Mouse (Mus musculus) gastrocnemius, postnatal 10 days (tissue): ENCODE data around the gene Tcf3. TPM values are rescaled to one million over a fixed set of nuclear protein-coding genes. Genes with fewer than 3 reads are reported as not detected.

ENCODE experiments used
- DNase-seq: peaks from one replicate; pipeline ENCODE4 v3.0.0; 2021; ENCODE audit warnings: mixed read lengths
- long read RNA-seq, 2 experiments: library from polyadenylated mRNA; stranded (forward); transcript quantifications; one replicate each; pipeline ENCODE4 v2.0.0; 2021
- total RNA-seq, 2 experiments: library from RNA; stranded (reverse); gene quantifications; 2 replicates each; pipeline ENCODE4 v1.2.3; 2021

Gene Tcf3
- 10 to 100 TPM; 33.0 to 43.2 TPM for total RNA-seq
- long read RNA-seq, experiment 1, transcript Tcf3-207 (19 exons, 2,920 nt), result minor isoform, 14 of 179 reads
- long read RNA-seq, experiment 1, transcript Tcf3-202 (19 exons, 2,829 nt), result major isoform, 29 of 179 reads
- long read RNA-seq, experiment 1, transcript Tcf3-209 (19 exons, 2,950 nt), result minor isoform, 26 of 179 reads
- long read RNA-seq, experiment 1, transcript Tcf3-208 (19 exons, 2,946 nt), result minor isoform, 18 of 179 reads
- long read RNA-seq, experiment 1, partial matches to known transcripts, result 18 of 179 reads
- long read RNA-seq, experiment 1, other reads (novel, unspliced or antisense), result 43 of 179 reads
- long read RNA-seq, experiment 2, transcript Tcf3-207 (19 exons, 2,920 nt), result minor isoform, 10 of 119 reads
- long read RNA-seq, experiment 2, transcript Tcf3-202 (19 exons, 2,829 nt), result major isoform, 22 of 119 reads
- long read RNA-seq, experiment 2, transcript Tcf3-201 (19 exons, 2,842 nt), result minor isoform, 8 of 119 reads
- long read RNA-seq, experiment 2, transcript Tcf3-208 (19 exons, 2,946 nt), result minor isoform, 8 of 119 reads
- long read RNA-seq, experiment 2, partial matches to known transcripts, result 26 of 119 reads
- long read RNA-seq, experiment 2, other reads (novel, unspliced or antisense), result 24 of 119 reads

DNA sequence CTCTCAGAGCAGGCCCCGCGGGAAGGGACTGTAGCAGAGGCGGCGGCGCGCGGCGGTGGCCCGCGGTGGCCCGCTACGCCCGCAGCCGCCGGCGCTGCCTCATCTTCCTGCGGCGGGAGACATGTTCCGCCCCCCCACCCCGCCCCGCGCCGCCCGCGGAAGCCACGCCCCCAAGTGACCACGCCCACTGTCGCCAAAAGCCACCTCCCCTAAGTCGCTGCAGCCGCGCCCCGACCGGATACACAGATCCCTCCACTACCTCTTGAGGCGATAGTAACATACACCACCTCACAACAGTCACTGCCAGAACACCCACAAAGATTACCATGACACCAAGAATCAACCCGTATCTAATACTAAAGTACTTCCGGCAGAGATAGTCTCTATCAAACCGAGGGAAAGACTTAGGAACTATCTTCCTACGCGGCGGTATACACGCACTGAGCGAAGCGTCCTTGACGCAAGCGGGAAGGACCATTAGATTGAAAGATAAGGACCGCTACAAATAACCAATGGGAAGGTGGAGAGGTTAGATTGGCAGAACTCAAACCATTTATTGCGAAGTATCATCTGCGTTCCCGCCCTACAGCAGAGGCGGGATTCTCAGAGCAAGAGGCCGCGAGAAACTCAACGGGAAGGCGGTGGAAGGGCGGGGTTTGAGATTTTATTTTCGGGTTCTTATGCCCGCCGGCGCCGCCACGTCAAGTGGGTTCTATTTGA, at the start of gene Tcf3:
Gene Tcf3 (minus strand): TSS at position 135 of the 720 bp plus-strand sequence.
- peak; percentile 97 for DNase-seq

DNA sequence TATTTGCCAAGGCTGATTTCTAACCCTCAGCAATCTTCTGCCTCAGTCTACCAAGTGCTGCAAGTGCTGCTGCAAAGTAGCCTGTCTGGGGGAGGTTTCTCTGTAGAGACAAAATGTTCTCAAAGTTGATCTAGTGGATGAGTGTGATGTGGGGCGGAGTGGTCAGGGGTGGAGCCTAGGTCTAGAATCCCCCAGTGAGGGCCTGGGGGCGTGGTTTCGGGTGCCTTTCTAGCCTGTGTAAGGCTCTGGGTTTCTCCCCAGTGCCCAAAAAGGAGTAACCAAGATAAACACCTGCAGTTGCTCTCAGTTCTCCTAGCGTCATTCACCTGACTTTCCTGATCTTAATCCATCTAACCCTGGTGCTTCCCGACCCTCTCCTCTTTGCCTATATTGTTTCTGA, 47.6 kb upstream of the Tcf3 start:
- DNase-seq, result no peak

DNA sequence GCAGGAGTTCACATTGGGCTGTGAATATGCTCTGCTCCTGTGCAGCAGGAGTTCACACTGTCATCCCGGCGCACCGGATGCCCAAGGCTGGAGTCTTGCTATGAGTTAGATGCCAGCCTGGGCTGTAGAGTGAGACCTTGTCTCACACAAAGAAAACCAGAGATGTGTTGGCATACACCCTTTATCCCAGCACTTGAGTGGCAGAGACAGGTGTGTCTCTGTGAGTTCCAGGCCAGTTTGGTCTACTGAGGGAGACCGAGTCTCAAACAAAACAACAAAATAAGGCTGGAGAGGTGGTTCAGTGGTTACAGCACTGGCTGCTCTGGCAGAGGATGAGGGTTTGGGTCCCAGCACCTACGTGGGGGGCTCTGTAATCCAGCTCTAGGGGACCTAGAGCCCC, 45.1 kb upstream of the Tcf3 start:
- DNase-seq, result no peak

DNA sequence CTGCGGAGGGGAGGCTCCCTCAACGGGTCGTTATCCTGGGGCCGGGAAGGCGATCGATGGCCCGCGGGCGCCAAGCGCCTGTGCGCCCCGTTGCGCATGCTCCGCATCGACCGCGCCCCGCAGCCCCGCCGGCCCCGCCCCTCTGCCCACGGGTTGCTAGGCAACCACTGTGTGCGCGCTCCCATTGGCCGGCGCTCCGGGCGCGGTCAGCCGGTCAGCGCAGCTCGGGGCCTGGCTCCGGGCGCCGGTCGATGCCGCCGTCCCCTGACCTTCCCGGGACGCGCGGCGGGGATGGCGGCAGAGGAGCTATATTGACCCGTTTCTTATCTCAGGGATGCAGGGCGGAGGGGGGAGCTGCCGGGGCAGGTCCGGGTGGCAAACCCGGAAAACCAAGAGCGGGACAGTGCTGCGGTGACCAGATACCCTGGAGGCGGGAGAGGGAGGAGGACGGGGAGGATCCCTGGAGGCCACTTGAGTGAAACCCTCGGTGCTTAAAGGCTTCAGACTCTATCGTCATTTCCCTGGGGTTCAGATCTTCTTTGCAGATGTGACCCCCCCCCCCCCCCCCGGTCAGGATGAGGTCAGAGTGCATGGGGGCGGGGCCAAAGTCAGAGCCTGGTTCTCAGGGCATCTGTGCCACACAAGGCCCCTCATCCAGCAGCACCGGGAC, 42.0 kb upstream of the Tcf3 start:
- peak; percentile 92 for DNase-seq

DNA sequence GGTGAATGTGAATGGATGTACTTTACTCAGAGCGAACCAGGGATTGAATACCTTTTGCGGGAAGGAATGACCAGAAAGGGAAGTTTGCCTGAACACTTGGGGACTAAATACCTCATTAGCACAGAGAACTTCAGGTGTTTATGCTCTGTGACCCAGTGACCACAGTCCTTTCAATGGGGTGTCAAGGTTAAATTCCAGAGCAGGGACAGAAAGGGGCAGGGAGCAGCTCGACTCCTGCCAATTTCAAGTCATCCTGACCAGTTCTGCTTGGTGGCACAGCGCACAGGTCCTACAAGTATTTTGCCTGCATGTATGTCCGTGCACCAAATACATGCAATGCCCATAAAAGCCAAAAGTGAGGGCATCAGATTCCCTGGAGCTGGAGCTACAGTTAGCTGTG, 31.6 kb upstream of the Tcf3 start:
- no peak for DNase-seq

DNA sequence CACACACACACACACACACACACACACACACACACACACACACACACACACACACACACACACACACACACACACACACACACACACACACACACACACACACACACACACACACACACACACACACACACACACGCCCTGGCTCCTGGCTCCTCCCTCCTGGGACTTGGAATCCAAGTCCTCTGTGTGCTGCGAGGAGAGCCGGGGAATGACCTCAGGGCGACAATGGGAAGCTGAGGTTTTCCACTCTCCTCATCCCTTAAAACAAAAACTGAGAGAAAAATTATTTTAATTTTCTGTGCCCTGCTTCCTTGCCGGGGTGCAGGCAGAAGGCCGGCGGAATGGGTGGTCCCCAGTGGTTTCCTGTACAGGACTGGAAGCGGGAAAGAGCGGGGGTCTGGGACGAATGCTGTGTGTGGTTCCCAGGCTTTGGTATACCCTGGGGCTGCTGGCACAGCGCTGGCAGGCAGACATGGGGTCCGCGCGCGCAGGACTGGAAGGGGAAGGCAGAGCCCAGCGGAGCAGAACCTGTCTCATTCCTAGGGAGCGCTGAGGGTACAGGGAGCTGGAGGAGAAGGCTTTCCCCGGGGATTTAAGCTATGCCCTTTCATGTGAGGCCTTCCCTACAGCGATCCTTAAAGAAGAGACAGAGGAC, 31.1 kb upstream of the Tcf3 start:
- DNase-seq, result no peak

DNA sequence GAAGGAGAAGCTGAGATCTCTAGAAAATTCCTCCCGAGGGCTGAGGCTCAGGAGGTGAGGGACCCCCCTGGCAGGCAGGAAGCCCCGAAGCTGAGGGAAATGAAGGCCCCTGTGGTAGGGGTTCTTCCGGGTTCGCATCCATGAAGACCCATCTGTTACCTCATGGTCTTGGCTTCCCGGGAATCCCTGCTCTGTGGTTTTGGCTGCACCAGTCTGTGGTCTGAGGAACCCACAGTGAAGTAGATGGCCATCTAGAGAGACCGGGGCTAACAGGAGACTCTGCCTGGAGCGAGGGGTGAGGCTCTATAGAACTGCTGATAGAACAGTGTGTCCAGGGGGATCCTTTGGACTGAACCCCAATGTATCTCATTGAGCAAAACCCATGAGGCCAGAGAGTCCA, 27.9 kb upstream of the Tcf3 start:
- no peak for DNase-seq

DNA sequence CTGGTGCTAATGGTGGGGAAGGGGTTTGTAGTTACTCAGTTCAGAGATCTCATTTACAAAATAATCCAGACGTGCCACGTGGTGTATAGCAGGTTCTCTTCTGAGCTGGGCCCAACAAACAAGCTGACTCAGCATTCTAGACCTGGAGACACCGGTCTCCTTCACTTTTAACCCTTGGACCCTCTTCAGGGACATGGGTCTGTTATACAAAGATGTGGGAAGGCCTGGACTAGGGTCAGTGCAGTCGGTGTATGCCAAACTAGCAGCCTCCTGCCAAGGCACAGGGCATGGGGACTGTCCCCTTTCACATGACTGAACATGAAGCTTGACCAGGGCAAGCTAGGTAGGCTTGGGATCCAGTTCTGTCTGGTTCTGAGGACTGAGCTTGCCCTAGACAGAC, 26.9 kb upstream of the Tcf3 start:
- no peak for DNase-seq

DNA sequence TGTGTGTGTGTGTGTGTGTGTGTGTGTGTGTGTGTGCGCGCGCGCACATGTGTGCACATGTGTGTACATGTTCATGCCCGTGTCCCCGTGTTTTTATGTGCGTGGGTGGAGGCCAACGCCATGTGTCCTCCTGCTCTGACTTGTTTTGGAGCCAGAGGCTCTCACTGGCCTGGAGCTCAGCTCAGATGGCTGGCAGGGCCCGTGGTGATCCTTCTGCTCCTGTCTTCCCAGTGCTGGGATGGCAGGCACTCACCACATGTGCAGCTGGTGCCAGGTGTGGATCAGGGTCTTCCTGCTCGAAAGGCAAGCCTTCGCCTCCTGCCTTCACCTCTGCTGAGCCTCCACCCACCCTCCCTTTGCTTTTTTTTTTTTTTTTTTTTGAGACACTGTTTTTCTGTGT, 26.2 kb upstream of the Tcf3 start:
- no peak for DNase-seq

DNA sequence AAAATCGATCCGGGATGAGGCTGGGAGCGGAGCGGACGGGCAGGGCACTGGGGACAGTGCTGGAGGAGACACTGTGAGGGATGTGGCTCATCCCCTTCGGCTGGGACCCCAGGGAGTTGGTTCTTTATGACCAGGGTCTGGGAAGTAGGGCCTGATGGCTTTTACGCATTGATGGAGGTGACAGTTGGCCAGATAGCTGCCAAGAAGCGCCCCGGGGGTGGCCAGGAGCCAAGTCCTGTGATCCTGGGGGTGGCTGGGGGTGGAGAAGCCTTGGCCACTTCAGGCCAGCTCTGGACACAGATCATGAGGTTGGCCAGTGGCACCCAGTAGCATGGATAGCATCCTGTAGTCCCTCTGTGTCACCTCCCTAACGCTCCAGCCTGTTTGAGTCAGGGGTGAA, 25.8 kb upstream of the Tcf3 start:
- DNase-seq, result no peak

DNA sequence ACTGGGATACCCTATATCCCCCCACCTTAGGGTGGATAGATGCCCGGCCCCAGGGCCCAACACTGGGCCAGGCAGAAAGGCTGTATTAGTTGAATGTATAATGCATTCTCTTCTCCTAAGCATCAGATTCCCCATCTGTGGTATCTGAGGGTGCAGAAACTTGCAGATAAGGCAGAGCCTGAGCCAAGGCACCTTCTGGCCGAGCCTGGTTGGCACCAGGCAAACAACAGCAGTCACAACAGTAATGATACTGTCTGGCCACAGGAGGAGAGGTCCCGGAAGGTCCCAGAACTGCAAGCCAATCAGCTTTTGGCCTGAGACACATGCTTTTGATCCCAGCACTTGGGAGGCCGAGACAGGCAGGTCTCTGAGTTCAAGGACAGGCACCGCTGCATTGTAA, 22.2 kb upstream of the Tcf3 start:
- DNase-seq, result no peak

DNA sequence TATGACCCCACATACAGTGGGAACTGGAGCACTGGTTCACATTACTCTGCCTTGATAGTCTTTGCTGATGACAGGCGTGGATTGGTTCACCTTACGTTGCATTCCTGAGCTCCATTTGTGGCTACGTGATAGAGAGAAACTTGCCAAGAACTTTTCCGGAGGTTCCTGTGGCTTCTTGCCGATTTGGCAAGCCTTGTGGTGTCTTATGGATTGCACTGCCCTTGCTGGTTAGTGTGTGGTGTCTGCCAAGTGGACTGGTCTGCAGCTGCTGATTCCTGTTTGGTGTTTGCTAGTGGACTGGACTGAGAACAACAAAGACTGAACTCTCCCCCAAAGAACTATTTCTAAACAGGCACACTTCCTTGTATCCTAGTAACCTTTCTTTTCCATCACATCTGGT, 21.3 kb upstream of the Tcf3 start:
- no peak for DNase-seq

DNA sequence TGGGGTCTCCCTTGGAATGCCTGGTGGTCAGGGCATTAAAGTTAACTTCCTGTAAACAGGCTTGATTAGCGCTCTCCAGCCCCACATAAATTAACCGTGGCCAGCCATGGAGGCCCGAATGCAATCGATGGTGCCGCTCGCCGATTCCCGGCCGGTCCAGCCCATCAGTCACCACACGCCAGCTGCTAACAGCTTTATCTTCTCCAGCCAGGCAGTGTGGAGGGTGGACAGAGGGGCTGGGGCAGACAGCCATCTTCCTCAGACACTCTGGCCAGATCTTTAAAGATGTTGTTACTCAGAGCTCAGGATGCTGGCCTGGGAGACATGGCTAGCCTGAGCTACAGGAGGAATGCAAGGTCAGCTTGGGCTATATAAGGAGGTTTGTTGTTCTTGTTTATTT, 20.2 kb upstream of the Tcf3 start:
- no peak for DNase-seq

DNA sequence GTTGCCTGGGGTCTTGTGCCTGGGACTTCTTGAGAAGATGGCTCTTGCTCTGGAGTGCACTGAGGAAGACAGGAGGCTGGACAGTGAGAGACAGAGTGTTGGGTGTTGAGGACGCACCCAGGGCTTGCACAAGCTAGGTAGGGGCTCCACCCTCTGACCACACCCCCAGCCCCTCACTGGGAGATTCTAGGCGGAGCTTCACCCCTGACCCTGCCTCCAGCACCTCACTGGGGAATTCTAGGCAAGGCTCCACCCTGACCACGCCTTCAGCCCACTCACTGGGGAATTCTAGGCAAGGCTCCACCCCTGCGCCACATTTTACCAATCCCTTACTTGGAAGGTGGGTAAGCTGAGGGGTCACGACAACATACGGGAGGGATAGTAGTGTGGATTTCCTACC, 17.2 kb upstream of the Tcf3 start:
- DNase-seq, result no peak

DNA sequence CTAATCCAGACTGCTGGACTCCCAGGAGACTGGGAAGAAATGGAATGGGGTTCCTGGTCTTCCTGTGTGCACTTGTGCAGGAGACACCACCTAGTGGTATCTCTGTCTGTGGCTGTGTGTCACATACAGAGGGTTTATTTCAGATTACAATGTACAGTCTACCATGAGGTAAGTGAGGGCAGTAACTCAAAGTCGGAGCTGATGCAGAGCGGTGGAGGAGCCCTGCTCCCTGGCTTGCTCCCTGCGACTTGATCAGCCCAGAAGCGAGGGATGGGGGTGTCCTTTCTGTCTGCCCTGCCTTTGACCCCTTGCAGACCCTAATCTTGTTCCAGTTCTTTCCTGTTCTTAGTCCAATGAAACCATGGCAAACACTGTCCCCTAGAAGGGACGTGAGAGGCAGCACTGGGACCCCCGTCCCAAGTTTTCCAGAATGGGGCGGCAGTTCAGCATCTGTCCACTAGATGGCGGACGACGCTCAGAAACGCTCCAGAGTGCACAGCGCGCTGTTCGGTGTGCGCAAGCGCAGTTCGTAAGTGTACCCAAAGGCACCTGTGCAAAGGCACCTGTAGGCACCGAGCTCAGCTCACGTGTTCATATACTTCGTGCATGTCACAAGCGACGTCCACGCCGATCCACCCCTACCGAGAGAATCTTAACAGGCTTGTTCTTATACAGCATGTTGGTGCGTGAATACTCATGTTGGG, 12.6 kb upstream of the Tcf3 start:
- DNase-seq, result peak; percentile 76

DNA sequence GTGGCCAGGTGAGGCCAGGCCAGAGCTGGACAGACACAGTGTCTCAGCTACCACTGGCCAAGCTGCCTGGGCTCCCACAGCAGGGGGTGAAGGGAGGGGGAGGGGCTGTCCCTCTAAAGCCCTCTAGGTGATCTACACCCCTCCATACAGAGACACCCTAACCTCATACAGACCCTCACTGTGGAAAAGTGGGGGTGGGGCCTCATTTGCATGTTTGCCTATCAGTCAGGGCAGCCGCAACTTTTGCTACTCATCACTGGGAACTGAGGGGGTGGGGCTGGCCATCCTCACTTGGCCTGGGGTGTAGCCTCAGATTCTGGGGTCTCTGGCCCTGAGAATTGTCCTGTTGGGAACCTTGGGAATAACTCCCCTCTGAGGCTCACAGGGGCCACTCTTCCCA, 11.6 kb upstream of the Tcf3 start:
- no peak for DNase-seq

DNA sequence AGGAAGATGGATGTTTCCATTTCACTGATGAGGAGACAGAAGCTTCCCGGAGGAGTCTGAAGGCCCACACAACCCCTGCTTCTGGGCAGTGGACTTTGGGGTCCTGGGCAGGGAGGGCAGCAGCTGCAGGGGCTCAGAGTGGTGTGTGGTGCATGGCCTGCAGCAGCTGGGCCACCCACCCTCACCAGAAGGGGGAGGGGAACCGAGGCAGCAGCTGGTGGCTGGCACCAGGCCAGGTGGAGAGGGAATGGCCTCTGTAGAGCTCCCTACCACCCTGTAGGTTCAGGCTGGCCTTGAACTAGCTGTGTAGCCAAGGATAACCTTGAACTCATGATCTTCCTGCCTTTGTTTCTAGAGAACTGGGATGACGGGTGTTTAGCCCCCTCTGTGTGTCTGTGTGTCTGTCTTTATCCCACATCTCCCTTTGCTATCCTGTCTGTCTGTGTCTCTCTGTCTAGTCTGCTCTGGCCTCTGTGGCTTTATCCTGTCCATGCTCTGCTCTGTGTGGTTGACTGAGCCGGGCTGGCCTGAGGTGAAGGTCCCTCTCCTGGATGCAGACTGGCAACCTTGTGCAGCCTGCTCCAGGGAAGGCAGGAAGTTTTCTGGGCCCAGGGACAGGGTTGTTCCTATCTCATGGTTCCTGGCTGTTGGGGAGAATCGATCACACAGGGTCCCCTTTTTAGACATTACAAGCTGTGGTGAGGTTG, 11.0 kb upstream of the Tcf3 start:
- peak; percentile 63 for DNase-seq

DNA sequence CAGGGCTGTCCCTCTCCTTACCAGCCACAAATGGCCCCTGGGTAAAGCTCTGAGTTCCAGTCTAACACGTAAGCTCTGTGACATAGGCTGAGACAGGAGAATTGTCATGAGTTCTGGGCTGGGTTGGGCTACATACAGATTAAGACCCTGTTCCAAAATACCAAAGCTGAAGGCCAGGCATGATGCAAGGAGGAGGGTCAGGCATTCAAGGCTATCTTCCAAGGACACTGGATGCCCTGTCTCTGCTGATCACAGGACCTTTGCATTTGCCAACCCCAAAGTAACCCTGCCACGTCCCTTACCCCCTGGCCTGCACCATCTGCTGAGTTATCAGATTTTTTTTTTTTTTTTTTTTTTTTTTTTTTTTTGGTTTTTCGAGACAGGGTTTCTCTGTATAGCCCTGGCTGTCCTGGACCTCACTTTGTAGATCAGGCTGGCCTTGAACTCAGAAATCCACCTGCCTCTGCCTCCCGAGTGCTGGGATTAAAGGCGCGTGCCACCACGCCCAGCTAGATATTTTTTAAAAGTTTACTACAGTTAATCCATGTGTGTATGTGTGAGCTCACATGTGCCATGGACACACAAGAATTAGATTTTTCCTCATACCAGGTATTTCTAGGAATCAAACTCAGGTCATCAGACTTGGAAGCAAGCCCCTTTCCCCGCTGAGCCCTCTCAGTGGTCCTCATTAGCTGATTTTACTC, 10.3 kb upstream of the Tcf3 start:
- no peak for DNase-seq

DNA sequence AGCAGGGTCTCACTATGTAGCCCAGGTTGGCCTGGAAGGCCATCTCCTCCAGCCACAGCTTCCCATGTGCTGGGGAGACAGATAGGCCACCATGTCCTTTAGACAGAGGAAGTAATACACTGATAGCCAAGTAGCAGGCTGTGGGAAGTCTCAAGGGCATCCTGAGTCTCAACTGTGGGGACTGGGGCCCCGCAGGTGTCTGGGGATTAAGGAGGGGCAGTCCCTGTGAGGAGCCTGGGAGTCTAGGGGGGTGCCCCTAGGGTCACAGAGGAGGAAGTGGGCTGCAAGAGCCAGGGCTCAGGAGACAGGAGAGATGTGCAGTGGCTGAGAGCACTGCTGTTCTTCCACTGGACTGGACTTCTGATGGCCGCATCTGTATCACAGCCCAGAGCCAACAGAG, 9.5 kb upstream of the Tcf3 start:
- no peak for DNase-seq

DNA sequence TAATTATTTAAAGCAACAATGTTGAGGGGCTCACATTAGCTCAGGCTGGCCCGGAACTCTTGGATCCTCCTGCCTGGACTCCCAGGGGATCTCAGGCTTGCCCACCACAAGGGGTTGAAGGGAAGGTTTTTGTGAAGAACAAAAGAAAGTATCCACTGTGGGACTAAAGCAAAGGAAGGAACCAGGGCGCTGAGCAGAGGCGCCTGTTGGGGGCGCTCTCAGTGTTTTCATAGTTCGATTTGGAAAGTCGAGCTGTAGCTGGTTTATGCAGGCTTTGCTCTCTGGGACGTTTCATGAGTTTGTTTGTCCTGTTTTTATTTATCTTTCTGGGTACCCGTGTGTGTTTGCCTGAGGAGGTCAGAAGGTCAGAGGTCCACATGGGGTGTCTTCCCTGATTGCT, 8.2 kb upstream of the Tcf3 start:
- no peak for DNase-seq
